Mouse (Mus musculus) kidney, postnatal 0 days (tissue): ENCODE measurements at regions not wholly inside any gene's neighbourhood (a gene's known extent, or its start where the extent isn't known, plus 50 kb on each side); places are given as distances from the start of the nearest gene placed in this dataset.
"Not testable (repeated sequence)": the region's sequence is repeated elsewhere in the genome, so short reads cannot be mapped to it uniquely, and the experiment has no call there.

ENCODE experiments used
- ATAC-seq: fragments of 200-750 bp; cut with Nextera tagmentation; replicated peaks from 2 replicates; pipeline ENCODE4 v1.8.0; 2017; ENCODE audit warnings: low read depth, moderate number of reproducible peaks, moderate TSS enrichment, moderate library complexity; ENCODE audit not compliant: low FRiP score
- DNase-seq: peaks from one replicate; pipeline ENCODE4 v3.0.0-alpha.2; 2016; ENCODE audit warnings: low spot score
- H3K27ac ChIP-seq: fragments of 300-500 bp; sonication (generic); 2 replicates; pipeline ENCODE4 v1.5.1; 2014; ENCODE audit warnings: mild to moderate bottlenecking
- H3K27me3 ChIP-seq: fragments of 300-500 bp; sonication (generic); 2 replicates; pipeline ENCODE4 v1.6.1; 2014; ENCODE audit warnings: low read length, mixed read lengths; ENCODE audit not compliant: insufficient read depth
- H3K36me3 ChIP-seq: fragments of 300-500 bp; sonication (generic); 2 replicates; pipeline ENCODE4 v1.6.1; 2014; ENCODE audit warnings: low read length, mixed read lengths; ENCODE audit not compliant: insufficient read depth
- H3K4me1 ChIP-seq: fragments of 300-500 bp; sonication (generic); replicated peaks from 2 replicates; pipeline ENCODE4 v1.6.1; 2014; ENCODE audit warnings: antibody characterized with exemption, low read length, mixed read lengths; ENCODE audit not compliant: insufficient read depth
- H3K4me2 ChIP-seq: fragments of 300-500 bp; sonication (generic); 2 replicates; pipeline ENCODE4 v1.6.1; 2014; ENCODE audit warnings: mild to moderate bottlenecking, low read length, moderate library complexity, mixed read lengths
- H3K4me3 ChIP-seq: fragments of 300-500 bp; sonication (generic); replicated peaks from 2 replicates; pipeline ENCODE4 v1.5.1; 2014; ENCODE audit warnings: low read depth, low read length
- H3K9ac ChIP-seq: fragments of 300-500 bp; sonication (generic); 2 replicates; pipeline ENCODE4 v1.6.1; 2014; ENCODE audit warnings: low read depth, low read length
- H3K9me3 ChIP-seq: fragments of 300-500 bp; sonication (generic); replicated peaks from 2 replicates; pipeline ENCODE4 v1.6.1; 2016; ENCODE audit warnings: low read length, inconsistent platforms, mixed read lengths
- CTCF ChIP-seq: IDR thresholded peaks from 2 replicates; pipeline ENCODE4 v1.5.1; 2016; ENCODE audit warnings: antibody characterized with exemption, low read depth, mild to moderate bottlenecking, moderate library complexity
- WGBS: fragments of 180-500 bp; shearing (Covaris S2); extraction: QIAGEN DNeasy Blood & Tissue Kit; methylation state at CpG from one replicate; pipeline ENCODE4 v1.1.7; 2014; 5-methylcytosine and 5-hydroxymethylcytosine counted together

GRCm38 (mm10) chr5:40177982-40178748, 422.9 kb upstream of the Hs3st1 start:
- Histone ChIP-seq H3K4me1 (no peaks in the 10 kb centered on the region), H3K27ac (no peak overlapping the region), H3K4me2 (no peak overlapping the region), H3K4me3 (no peak overlapping the region), H3K36me3 (no peaks in the 10 kb centered on the region), H3K9me3 (no peaks in the 10 kb centered on the region), H3K27me3 (no peaks in the 10 kb centered on the region), H3K9ac (no peak overlapping the region)
- DNase-seq (no peak), ATAC-seq (no peak)
- WGBS = 72% methylated on average over 2 of the region's 2 CpGs
- no peak for TF ChIP-seq CTCF

GRCm38 (mm10) chr5:40136740-40137285, 381.5 kb upstream of the Hs3st1 start:
- no peak for TF ChIP-seq CTCF
- no peak for ATAC-seq
- H3K27me3 ChIP-seq = no peaks in the 10 kb centered on the region
- 82% methylated on average over 3 of the region's 3 CpGs for WGBS
- H3K36me3 ChIP-seq = no peaks in the 10 kb centered on the region
- H3K4me3 ChIP-seq = no peak overlapping the region
- H3K27ac ChIP-seq = no peak overlapping the region
- H3K4me2 ChIP-seq = no peak overlapping the region
- H3K9me3 ChIP-seq = no peaks in the 10 kb centered on the region
- DNase-seq = no peak
- H3K4me1 ChIP-seq = no peaks in the 10 kb centered on the region
- H3K9ac ChIP-seq = no peak overlapping the region

GRCm38 (mm10) chr5:40124337-40124736, 369.1 kb upstream of the Hs3st1 start:
- peak; percentile 52 for TF ChIP-seq CTCF
- H3K4me2 ChIP-seq = no peak overlapping the region
- no peaks in the 10 kb centered on the region for H3K27me3 ChIP-seq
- H3K9ac ChIP-seq = no peak overlapping the region
- H3K4me3 ChIP-seq = no peak overlapping the region
- ATAC-seq = no peak
- no peaks in the 10 kb centered on the region for H3K36me3 ChIP-seq
- DNase-seq = peak; percentile 35
- no peaks in the 10 kb centered on the region for H3K9me3 ChIP-seq
- H3K27ac ChIP-seq = no peak overlapping the region
- no peaks in the 10 kb centered on the region for H3K4me1 ChIP-seq
- 66% methylated on average over 1 of the region's 1 CpGs for WGBS

- no peak overlapping the region for H3K9ac ChIP-seq
- no peak overlapping the region for H3K4me2 ChIP-seq
- H3K27me3 ChIP-seq = no peaks in the 10 kb centered on the region
- no peaks in the 10 kb centered on the region for H3K4me1 ChIP-seq
- no peak overlapping the region for H3K27ac ChIP-seq
- ATAC-seq (no peak), DNase-seq (no peak)
- TF ChIP-seq CTCF = no peak
- H3K36me3 ChIP-seq = no peaks in the 10 kb centered on the region
- H3K4me3 ChIP-seq = no peak overlapping the region
- no peaks in the 10 kb centered on the region for H3K9me3 ChIP-seq
Measured at GRCm38 (mm10) chr5:40116849-40117248, 361.6 kb upstream of the Hs3st1 start.

- H3K4me3 ChIP-seq, H3K27ac ChIP-seq, H3K4me1 ChIP-seq, H3K9ac ChIP-seq, DNase-seq, H3K4me2 ChIP-seq, H3K9me3 ChIP-seq, H3K27me3 ChIP-seq, ATAC-seq, H3K36me3 ChIP-seq: not testable (repeated sequence)
- WGBS = 86% methylated on average over 5 of the region's 5 CpGs
Measured at GRCm38 (mm10) chr5:40089576-40089975, 334.3 kb upstream of the Hs3st1 start.

GRCm38 (mm10) chr5:40045288-40045687, 290.0 kb upstream of the Hs3st1 start:
- H3K36me3 ChIP-seq = no peaks in the 10 kb centered on the region
- no peak overlapping the region for H3K4me2 ChIP-seq
- no peak for DNase-seq
- H3K27ac ChIP-seq = no peak overlapping the region
- no peak overlapping the region for H3K9ac ChIP-seq
- WGBS = 18% methylated on average over 5 of the region's 5 CpGs
- no peaks in the 10 kb centered on the region for H3K9me3 ChIP-seq
- no peaks in the 10 kb centered on the region for H3K4me1 ChIP-seq
- H3K4me3 ChIP-seq = no peak overlapping the region
- ATAC-seq = no peak
- no peak for TF ChIP-seq CTCF
- H3K27me3 ChIP-seq = no peaks in the 10 kb centered on the region

DNA sequence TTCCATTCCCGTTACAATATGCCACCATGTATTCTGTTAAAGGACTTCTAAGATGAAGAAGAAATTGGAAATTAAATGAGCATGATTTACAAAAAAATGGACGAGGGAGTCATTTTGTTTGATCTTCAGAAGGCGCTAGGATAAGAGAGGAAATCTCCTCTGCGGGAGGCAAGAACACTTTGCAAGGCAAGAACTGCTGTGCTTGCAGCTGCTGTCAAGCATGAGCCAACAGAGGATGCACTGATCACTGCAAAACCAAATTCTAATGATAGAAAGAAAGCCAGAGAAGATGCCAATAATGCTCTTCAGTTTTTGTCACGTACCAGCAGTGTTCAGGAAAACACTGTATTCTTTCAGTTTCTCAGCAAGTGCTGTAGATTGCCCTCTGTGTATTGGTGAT, 279.2 kb upstream of the Hs3st1 start:
- WGBS = 76% methylated on average over 5 of the region's 5 CpGs
- H3K27ac ChIP-seq = no peak overlapping the region
- TF ChIP-seq CTCF = no peak
- DNase-seq (no peak), ATAC-seq (no peak)
- no peaks in the 10 kb centered on the region for H3K27me3 ChIP-seq
- no peak overlapping the region for H3K9ac ChIP-seq
- no peak overlapping the region for H3K4me2 ChIP-seq
- H3K9me3 ChIP-seq = no peaks in the 10 kb centered on the region
- no peak overlapping the region for H3K4me3 ChIP-seq
- no peaks in the 10 kb centered on the region for H3K4me1 ChIP-seq
- H3K36me3 ChIP-seq = no peaks in the 10 kb centered on the region
